Mouse (Mus musculus) frontal cortex, postnatal 36 days (tissue): ENCODE data around the gene Jazf1.
A peak's percentile ranks its signal among the peaks of the same experiment; 100 is the strongest.

Experiments
- DNase-seq, 2 experiments: peaks; one replicate each; pipeline ENCODE4 v3.0.0; 2022; ENCODE audit warnings: low spot score in 2 of 2

Jazf1 gene

DNA sequence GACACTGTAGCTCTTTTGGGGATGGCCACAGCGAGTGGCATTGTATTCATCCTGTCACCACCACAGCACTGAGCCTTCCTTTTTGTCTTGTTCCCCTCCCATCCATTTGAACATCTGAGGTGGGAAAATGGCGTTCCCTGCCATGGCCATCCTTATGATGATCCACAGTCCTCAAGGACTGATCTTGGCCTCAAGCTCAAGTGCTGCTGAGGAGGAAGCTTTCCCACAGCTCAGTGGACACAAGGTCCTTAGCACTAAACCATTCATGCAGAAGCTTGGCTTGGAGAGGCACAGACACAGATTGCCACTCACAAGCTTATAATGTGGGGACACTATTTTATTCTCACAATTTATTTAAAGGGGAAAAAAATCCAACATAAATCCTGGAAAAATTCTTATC lies 58.1 kb downstream of the Jazf1 start:
- no peak for DNase-seq

DNA sequence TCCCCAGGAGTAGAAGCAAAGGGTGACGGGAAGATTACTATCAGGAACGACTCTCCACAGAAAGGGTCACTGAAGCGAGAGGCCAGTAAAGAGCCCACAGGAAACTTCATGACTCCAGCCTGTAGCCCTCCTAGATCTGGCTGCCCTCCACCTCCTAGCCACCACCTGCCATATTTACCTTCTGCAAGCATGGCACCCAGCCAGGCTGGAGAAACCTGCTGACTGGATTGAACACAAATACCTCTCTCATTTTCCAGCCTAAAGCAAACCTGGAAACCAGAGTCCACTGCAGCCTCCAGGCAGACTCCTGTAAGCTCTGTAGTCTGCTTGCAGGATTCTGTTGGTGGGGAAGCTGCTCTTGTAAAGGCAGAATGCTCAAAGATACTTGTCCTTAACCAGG lies 62.4 kb downstream of the Jazf1 start:
- DNase-seq, result no peak

DNA sequence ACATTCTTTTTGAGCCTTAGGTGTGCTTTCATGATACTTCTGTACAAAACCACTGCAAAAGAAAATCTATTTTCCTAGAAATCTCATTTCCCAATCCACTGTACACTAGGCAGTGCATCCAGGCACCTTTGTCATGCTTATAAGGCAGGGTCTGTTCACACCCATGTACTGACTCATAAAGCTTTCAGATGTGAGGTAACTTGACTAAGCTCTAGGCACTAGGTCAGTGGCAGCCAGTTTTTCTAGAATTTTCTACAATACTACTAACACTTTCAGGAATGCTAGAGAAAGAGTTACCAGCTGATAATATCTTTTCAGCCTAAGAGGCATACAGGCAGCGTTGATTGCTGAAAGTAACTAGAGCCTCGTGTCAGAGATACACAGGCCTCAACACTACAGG lies 62.9 kb downstream of the Jazf1 start:
- DNase-seq, result no peak

DNA sequence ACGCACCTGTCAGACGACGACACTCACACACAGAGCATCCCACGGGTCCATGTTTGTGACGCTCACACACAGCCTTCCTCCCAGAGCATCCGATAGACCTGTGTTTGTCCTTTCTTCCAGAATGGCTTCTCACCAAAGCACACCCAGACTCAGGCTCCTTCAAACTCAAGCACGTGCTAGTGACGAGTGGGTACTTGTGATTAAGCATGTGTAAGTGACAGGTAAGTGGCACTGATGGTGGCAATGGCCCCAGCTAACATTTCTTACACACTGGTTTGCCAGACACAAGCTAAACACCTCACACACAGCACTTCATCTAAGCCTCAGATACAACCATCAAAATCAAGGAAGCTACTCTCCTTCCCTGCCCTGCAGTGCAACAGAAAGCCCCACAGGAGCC lies 77.6 kb downstream of the Jazf1 start:
- no peak for DNase-seq

DNA sequence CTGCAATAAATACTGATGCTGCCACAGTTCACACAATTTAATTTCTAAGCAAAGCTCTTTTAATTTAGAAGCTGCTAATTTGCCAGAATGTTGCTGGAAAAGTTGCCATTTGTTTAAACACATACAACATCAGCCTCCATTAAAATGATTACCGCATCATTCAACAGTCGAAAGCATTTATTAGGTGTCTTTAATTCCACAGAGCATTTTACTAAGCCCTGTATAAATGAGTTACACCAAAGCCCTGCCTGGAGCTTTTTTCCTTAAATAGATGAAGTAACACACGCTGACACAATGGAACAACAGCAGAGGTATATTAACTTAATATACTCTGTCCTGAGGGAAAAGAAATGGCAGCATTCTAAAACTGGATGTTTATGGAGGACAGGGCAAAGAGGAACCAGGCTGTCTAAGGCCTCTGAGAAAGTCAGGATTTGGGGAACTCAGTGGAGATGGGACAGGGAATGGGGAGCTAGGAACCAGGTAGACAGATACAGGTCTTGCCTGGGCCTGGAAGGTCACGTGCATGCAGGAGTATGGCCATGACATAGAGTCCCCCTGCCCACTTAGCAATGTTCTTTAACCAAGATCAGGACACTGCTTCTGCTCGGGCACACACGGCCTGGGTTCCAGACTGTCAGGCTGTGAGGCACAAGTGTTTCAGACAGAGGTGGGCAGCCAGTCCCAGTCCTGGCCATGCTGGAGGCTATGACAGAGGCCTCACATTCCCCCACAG lies 80.4 kb downstream of the Jazf1 start:
- no peak for DNase-seq

DNA sequence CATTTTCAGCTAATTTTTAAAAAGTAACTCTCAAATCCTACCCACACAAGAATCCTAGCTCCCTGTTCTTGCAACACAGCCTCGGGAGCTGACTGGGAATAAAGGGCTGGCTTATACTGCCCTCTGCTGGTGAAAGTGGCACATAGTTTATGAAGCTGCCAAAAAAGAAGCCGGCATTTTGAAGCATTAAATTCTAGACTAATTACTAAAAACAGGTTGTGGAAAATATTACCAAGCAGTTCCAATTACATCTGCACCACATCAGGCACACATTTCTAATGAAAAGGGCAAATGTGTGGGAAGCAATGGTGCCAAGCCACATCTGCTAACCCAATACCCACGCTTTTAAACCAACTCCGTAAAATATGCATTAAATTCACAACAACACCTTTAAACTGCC lies 81.0 kb downstream of the Jazf1 start:
- peak in 1 of 2 experiments; percentile 45 for DNase-seq

DNA sequence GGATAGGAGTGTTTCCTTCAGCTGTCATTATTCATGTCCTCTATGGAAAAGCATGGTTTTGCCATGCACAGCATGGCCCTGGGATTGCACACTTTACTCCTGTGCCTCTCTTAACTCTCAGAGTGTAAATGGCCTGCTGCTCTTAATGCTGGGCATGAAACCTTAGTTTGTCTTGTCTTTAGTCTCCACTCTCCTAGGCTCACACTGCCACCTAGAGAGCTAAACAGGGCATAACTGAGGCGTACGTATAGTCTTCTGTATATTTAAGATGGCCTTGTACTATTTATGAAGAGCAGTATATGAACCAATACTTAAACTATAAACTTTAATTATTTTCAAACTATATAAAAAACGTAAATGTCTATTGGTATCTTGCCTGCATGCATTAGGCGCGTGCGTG lies 86.3 kb downstream of the Jazf1 start:
- no peak for DNase-seq

DNA sequence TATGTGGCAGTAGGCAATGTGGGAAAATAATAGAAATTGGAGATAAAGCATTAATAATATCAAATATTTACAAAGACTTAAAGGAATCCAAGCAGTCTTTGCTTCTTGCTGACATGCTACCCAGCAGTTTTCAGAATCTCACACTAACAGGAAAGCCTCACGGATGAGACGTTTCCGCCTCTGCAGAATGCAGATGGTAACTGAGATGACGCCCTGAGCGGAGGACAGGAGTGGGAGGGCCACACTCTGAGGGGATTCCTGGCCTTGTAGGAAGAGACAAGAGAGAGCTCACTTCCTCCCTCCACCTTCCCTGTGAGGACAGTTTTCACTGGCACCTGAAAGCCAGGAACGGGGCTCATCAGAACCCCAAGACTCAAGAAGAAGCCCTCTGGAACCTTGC lies 88.9 kb downstream of the Jazf1 start:
- peak in 1 of 2 experiments; percentile 39 for DNase-seq

DNA sequence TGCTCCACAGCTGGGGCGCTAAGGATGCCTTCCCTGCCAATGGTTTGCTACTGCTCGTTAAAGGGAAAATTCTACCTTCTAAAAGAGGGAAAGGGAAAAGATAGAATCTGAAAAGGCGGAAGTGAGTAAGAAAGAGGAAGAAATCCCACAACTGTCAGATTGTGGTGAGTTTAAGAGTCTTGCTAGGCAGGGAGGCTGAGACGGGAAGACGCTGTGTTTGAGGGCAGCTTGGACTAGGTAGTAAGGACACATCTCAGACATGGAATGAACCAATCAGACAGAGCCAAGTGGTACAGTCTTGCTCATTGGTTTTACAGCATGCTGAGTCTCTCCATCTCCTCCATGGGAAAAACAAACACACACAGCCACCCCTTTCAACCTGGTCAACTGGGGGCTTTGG lies 95.1 kb downstream of the Jazf1 start:
- DNase-seq, result no peak

DNA sequence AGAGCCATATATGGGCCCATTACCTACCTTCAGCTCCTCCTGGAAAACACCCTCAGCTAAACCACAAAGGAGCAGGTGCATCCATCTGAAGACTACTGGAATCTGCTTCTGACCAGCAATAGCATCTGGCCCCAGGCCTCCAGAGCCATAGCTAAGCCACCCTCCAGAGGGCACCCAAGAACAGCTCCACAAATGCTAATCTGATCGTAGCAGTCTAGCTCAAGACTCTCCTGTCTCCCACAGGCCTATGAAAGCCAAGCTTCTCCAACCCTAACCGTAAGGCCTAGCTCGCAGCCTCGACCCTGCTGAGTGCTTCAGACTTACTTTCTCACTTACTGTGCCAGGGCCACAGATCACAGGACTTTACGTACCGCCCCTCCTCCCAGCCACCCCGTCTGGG lies 96.3 kb downstream of the Jazf1 start:
- no peak for DNase-seq

DNA sequence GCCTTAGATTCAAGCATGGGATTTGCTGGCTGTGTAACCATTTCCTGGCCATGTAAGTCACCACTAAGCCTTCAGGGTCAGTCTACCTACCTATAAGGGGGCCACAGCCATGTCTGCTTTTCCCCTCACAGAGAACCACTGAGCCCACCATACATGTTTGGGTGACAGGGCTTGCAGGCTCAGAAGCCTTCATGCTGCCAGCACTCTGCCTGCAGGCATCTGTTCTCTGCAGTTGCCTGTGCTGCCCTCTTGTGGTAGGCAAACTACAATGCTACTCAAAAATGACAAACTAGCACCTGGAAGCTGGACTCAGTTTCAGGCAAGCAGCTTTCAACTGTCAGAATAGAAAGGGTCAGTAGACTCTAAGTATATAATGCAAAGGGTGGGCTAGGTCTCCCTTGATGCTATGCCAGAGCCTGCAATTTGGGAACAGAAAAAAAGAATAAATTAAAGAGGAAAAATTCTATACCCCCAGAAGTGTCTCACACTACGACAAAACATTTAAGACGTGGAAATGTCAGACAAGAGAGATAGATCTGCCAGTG lies 98.6 kb downstream of the Jazf1 start:
- DNase-seq, result peak; percentile 69 to 80

DNA sequence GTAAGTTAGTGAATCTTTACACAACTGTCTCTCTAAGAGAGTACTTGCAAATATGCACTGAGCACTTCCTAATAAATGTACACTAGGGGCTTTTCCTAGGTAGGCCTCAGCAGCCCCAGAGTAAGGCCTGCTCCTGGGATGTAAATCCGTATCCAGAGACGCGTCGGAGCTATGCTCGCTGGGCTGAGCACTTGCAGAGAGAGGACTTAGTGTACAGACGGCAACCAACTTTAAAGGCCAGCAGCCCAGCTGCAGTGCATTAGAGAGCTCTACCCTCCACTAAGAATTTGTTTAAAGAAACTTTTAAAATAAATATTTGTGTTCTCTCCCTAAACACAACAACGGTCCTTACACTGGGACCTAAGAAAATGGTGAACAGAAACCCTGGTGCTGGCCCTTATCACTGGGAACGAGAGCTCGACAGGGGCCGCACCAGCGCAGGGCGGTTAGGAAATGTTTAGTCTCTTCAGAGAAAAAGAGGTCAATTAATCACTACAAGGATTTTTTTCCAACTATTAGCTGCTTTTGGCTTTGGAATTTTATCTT lies 100.0 kb downstream of the Jazf1 start:
- DNase-seq, result no peak

DNA sequence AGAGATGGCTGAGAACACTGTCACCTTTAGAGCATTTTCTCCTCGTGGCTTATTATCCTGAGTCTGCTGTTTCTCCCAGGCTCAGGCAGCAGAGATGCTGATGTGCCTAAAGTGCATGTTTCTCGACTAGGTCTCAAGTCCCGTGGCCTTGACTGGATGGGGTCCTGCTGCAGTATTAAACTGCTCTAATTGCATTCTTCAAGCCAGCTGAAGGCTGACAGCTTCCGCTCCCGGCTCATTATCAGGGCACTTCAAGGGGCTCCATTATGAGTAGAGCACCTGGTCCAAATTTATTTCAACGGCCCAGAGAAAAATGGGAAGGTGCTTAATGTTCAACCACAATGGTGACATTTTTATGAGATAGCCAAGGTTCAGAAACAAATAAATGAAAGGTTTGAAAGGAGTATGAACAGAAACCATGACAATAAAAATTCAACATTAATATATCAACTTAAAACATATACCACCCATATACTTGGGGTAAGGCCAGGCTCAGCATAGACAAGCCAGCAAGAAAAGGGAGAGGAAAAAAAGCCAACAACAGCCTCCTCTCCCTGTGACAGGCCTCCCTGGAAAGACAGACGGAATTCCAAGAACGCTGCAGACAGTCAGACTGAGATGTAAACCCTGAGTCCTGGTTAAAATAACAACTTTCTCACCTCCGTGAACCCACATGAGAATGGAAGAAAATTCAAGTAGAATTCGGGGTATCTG lies 100.7 kb downstream of the Jazf1 start:
- no peak for DNase-seq

DNA sequence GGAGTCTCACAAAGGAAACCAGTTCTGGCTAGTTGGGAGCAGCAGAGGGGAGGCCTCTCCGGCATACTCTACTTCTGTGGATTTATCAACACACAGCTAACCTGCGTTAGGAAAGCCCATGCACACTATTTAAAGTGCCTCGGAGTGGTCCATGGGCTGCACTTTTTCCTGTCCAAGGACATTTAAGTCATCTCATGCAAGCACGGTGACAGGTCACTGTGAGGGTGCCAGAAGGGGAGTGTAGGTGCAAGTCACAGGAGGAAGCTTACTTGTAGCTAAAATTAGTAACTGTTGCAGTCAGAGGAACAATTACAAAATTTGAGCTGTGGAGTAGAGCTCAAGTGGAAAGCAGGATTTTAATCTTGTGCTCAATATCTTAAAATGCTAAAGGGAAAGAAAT lies 102.4 kb downstream of the Jazf1 start:
- no peak for DNase-seq

DNA sequence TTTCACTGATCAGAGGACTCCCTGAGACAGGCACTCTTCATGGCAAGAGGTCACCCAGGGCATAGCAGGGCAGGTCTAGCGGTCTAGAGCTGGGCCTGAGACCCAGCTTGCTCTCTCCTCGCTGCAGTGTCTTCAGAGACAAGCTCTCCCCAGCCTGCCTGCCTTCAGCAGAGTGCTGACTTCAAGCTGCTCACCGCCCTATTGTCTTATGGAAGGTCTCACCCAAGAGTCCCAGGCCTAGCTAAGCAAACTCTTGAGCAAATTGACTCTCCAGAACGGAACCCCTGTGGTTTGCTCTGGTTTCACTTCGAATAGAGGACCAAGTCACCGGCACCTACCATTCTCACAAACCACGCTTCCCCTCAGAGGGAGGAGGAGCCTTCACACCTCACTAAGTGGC lies 103.1 kb downstream of the Jazf1 start:
- no peak for DNase-seq

DNA sequence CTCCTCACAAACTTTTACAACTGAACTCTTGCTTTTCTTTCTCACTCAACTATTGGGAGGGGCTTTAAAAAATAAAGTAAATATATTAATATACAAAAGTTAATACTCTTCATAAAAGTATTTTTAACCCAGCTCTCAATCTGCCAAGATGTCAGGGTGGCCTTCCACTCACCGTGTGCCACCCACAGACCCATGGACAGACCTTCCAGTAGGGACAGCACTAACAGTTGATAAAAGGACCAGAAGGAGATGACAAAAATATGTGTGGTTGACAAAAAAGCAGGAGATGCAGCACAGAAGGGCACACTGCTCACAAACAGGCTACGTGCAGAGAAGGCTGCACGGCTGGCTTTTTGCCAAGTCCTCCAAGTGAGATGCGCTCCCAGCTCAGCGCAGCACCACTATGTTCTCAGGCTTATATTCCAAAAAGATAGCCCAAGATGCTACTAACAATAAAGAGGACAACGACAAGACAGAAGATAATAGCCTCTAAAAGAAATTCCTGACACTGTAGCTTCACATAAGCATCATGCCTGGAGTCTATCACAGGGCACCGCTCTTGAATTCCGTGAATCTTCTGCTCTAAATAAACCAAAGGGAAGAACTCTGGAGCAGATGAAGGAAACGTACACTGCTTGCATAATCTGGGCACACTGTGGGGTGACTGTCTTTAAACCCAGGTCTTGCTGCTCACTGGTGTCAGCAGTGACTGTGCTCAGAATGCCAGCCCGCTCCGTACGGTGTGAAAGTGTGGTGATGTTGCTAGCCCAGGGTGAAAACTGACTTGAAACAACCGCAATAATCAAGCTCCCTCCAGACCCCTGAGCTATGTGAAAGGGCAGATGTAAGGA lies 104.4 kb downstream of the Jazf1 start:
- DNase-seq, result peak in 1 of 2 experiments; percentile 28

DNA sequence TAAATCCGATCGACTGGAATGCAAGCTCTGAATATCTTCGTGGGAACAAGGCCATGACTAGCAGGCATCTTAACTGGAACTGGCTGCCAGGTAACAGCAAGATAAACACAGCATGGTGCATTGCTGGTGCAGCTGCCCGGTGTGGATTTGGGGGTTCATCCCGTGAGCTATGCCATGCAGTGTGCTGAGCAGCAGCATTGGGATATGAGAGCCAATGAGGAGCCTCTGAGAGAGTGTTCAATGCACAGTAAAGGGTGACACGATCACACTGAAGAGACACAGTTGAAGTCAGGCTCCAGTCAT lies 105.0 kb downstream of the Jazf1 start:
- no peak for DNase-seq

DNA sequence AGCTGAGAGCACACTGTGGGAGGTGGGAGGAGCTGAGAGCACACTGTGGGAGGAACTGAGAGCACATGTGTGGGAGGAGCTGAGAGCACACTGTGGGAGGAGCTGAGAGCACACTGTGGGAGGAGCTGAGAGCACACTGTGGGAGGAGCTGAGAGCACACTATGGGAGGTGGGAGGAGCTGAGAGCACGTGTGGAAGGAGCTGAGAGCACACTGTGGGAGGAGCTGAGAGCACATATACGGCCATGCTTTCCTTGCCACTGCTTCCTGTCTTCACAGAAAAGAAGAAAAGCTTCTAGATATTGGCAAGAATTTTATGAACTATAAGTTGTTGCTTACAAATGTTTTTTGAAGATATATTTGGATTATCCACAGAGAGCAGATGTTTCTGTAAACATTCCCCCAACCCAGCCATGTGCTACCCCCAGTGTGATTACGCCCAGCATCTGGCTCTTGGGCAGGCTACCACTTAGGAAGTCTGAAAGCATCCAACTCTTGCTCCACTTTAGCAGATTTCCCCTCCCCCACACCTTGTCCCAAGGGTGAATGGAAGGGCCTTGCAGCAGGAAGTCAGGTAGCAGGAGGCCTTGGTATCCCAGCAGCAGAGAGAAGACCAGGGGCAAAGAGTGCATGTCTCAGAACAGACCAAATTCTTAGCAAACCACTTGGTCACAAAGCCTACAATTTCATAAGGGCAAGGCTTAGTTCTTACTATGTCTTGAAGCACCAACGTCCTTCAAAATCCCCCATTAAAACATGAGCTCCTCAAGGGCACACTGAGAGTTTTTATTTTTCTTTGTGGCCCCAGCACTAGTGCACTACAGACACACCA lies 105.6 kb downstream of the Jazf1 start:
- DNase-seq, result no peak

DNA sequence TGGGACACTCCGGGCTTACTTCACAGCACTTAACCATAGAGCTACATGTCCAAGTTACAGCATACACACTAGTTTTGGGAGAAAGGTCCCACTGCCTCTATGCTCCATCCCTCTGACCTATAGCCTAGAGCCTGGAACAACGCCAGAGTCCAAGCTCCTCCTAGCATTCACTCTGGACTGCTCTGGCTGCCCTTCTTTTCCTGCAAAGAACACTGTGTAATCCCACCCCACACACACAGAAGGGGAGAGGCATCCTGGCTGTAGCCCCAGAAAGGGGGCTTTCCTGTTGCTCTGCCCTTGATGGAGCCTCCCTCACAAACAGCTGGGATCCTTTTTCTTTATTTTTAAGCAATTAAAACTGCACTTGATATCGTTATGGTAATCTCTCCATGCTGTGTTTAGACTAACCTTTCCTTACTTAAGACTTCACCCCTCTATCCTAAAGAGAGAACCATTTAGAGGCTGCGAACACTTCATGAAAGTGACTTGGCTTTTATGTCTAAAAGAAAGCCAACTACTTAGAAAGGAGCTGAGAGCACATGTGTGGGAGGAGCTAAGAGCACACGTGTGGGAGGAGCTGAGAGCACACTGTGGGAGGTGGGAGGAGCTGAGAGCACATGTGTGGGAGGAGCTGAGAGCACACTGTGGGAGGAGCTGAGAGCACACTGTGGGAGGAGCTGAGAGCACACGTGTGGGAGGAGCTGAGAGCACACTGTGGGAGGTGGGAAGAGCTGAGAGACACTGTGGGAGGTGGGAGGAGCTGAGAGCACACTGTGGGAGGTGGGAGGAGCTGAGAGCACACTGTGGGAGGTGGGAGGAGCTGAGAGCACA lies 106.6 kb downstream of the Jazf1 start:
- no peak for DNase-seq

DNA sequence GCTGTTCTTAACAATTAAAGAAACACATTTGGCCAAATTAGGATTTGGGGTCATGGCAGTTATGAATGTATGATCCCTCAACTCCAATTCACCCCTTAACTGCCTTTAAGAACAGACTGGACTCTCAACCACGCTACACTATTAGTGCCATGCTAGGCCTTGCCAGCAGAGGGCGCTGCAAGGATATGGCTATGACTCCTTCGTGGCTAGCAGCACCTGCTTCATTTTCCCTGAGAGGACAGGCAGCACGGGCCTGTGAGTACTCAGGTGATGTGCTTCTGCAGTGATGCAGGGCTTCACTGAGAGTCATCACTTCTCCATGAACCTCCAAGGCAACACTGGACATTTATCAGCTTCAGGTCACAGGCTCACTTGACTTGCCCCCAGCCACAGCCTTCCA lies 110.7 kb downstream of the Jazf1 start:
- DNase-seq, result peak; percentile 51 to 70
